Mouse (Mus musculus) layer of hippocampus, adult 2 months (tissue): ENCODE results near the gene 4930404H24Rik. TPM values are rescaled to one million over a fixed set of nuclear protein-coding genes. Genes with fewer than 3 reads are reported as not detected.
"Not testable (repeated sequence)": the region's sequence is repeated elsewhere in the genome, so short reads cannot be mapped to it uniquely, and the experiment has no call there.

Experiments used
- DNase-seq, 2 experiments: peaks; one replicate each; pipeline ENCODE4 v3.0.0; 2022; ENCODE audit warnings: low spot score in 2 of 2
- H3K27ac ChIP-seq: fragments of 200-600 bp; 2 replicates; pipeline ENCODE4 v1.8.1; 2022
- H3K4me3 ChIP-seq: fragments of 200-600 bp; 2 replicates; pipeline ENCODE4 v1.8.1; 2022; ENCODE audit warnings: mild to moderate bottlenecking
- CTCF ChIP-seq: fragments of 200-600 bp; conservative IDR thresholded peaks from 2 replicates; pipeline ENCODE4 v1.8.1; 2022; ENCODE audit warnings: antibody characterized with exemption, mild to moderate bottlenecking, moderate library complexity
- total RNA-seq, 2 experiments: library from RNA; stranded (reverse); gene quantifications; 2 replicates each; pipeline ENCODE4 v1.2.3; 2021

Gene 4930404H24Rik
- total RNA-seq, 2 experiments from 2014 or later, result not detected

GRCm38 (mm10) chr2:153483118-153483983 lies 9.2 kb upstream of the 4930404H24Rik start:
- H3K27ac ChIP-seq, result peak overlapping the region; percentile 72
- no peak for TF ChIP-seq CTCF
- peak in 1 of 2 experiments; percentile 73 for DNase-seq
- H3K4me3 ChIP-seq, result peak overlapping the region; percentile 20; the same call in 1 of the 2 replicates

DNA sequence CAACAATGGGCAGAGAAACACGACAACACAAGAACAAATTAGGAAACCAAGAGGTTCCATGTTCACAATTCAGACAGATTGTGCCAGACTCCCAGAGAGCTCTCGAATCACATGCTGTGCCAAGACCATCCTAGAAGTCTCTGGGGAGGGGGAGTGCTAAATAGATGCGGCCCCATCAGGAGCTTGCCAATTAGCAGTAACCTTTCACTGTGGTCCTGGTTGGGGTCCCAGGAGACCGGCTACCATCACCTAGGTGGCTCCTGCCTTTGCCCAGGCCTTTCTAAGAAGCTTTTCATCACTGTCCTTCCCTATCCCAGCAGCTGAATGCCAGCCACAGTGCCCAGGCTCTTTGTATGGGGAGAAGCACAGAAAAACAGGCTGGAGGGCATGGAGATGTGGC lies 8.5 kb upstream of the 4930404H24Rik start:
- Histone ChIP-seq H3K27ac (peak overlapping the region; percentile 72), H3K4me3 (no peak overlapping the region)
- DNase-seq, result no peak
- TF ChIP-seq CTCF, result no peak

GRCm38 (mm10) chr2:153490116-153490515 lies 2.5 kb upstream of the 4930404H24Rik start:
- Histone ChIP-seq H3K27ac (no peak overlapping the region), H3K4me3 (no peak overlapping the region)
- no peak for TF ChIP-seq CTCF
- DNase-seq, result no peak

- Histone ChIP-seq H3K4me3 (no peak overlapping the region), H3K27ac (peak overlapping the region; percentile 93; the same call in 1 of the 2 replicates)
- TF ChIP-seq CTCF, result no peak
- DNase-seq, result no peak
Observed at GRCm38 (mm10) chr2:153490940-153491339, 1.6 kb upstream of the 4930404H24Rik start.

DNA sequence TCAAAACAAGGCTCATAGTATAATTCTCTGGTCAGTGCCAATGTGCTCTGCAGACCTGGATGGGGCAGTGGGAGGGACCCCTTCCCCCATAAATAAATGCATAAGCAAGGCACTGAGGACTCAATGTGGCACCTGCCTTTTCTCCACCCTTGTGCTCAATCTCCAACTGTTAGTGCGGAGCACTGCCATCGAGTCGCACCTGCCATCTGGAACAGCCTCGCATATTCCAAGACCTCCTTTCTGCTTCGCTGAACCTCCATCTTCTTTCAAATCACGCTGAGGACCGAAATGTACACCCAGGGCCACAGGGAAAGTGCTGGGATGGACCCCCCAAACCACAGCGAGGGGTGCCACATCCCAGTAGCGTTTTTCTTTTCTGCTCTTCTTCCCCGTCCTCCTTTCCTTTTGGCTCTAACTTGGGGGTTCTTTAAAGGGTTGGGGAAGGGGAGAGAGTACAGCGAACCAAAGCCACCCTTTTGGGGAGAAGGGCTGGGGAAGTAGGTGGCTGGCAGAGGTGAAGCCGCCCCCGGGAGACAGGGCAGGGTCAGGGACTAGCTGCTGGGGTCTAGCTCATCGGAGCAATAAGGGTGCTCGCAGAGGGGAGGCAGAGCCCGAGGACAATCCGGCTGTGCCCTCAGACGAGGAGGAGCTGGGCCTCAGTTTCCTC lies 945 bp upstream of the 4930404H24Rik start:
- H3K27ac ChIP-seq, result peak overlapping the region; percentile 93
- no peak for TF ChIP-seq CTCF
- H3K4me3 ChIP-seq, result peak overlapping the region; percentile 70
- no peak for DNase-seq

DNA sequence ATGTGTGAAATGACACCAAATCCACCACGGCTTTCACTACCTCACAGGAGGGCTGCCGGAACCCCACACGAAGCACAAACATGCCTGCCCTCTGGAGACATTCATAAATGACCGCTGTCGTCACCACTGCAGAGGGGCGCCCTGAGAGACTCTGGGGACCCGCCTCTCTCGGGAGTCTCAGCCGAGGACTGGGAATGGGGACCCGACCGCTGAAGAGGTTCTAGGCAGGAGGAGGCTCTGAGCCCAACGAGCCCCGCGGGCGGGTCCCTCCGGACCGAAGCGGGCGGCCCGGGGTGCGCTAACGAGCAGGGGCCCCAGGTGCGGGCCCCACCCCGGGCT lies 442 bp upstream of the 4930404H24Rik start:
- Histone ChIP-seq H3K27ac (peak overlapping the region; percentile 93), H3K4me3 (peak overlapping the region; percentile 70)
- no peak for DNase-seq
- TF ChIP-seq CTCF, result no peak

DNA sequence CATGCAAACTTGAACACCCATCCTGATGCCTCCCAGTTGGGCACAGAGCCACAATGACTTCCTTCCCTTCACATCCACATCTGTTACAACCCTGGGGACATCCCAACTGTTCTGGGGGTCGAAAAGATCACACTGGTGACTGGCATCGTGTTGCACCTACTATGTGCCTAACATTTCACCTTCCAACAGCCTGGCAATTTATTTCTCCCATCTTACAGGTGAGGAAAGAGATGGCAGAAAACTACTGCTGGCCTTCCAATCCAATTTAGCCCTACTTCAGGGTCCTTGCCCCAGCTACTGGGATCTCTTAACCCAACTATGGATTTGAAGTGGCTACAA lies 772 bp downstream of the 4930404H24Rik start:
- peak overlapping the region; percentile 70 for H3K4me3 ChIP-seq
- no peak for DNase-seq
- TF ChIP-seq CTCF, result no peak
- peak overlapping the region; percentile 93 for H3K27ac ChIP-seq

GRCm38 (mm10) chr2:153493781-153494292 lies 1.2 kb downstream of the 4930404H24Rik start:
- TF ChIP-seq CTCF, result no peak
- H3K4me3 ChIP-seq, result no peak overlapping the region
- H3K27ac ChIP-seq, result peak overlapping the region; percentile 93
- DNase-seq, result no peak

GRCm38 (mm10) chr2:153494293-153494811 lies 1.8 kb downstream of the 4930404H24Rik start:
- TF ChIP-seq CTCF, result no peak
- DNase-seq, result peak in 1 of 2 experiments; percentile 54

DNA sequence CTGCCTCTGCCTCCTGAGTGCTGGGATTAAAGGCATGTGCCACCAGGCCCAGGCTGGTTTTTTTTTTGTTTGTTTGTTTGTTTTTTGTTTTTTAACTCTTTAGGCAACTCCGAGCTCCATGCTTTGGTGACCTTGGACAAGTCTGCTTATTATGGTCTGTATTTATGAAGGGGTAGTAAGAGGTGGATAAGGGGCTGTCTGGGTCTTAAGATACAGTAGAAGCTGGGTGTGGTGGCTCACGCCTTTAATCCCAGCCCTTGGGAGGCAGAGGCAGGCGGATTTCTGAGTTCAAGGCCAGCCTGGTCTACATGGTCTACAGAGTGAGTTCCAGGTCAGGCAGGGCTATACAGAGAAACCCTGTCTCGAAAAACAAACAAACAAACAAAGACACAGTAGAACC lies 2.8 kb downstream of the 4930404H24Rik start:
- DNase-seq, H3K4me3 ChIP-seq: not testable (repeated sequence)
- peak overlapping the region; percentile 37; the same call in 1 of the 2 replicates for H3K27ac ChIP-seq

More at GRCm38 (mm10) chr2:153494293-153494811, 1.8 kb downstream of the 4930404H24Rik start:
- Histone ChIP-seq H3K4me3 (no peak overlapping the region), H3K27ac (peak overlapping the region; percentile 93)

GRCm38 (mm10) chr2:153495818-153496217 lies 3.2 kb downstream of the 4930404H24Rik start:
- H3K4me3 ChIP-seq, result no peak overlapping the region
- TF ChIP-seq CTCF, result no peak
- DNase-seq, result no peak
- H3K27ac ChIP-seq, result peak overlapping the region; percentile 37; the same call in 1 of the 2 replicates

- no peak for TF ChIP-seq CTCF
- no peak for DNase-seq
- H3K27ac ChIP-seq, result peak overlapping the region; percentile 37
- H3K4me3 ChIP-seq, result no peak overlapping the region
Observed at GRCm38 (mm10) chr2:153496301-153496700, 3.7 kb downstream of the 4930404H24Rik start.

DNA sequence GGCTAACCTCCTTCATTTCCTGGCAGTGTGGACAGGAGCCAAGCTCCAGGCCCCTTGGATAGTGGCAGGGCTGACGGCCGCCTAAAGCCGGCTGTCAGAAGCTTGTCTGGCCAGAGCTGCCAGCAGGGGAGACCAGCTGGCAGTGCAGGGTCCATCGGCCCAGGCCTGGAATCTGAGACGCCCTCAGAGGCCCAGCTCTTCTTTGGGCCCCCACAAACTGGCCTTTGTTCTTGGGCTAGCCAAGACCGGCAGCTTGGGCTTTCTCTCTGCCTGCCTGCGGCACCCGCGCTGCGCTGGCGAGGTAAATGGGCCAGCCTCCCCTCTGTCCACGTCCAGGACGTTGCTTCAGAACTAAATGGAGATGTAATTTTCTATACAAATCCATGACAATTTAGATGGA lies 4.3 kb downstream of the 4930404H24Rik start:
- no peak for DNase-seq
- H3K4me3 ChIP-seq, result no peak overlapping the region
- peak overlapping the region; percentile 37 for H3K27ac ChIP-seq
- peak; percentile 24; the same call in 1 of the 2 replicates for TF ChIP-seq CTCF
